Mouse (Mus musculus): Measurements from ENCODE around the gene Slc34a3. TPM values are rescaled to one million over a fixed set of nuclear protein-coding genes. Genes with fewer than 3 reads are reported as not detected.
"Not testable (repeated sequence)": the region's sequence is repeated elsewhere in the genome, so short reads cannot be mapped to it uniquely, and the experiment has no call there.

Slc34a3 gene
- under 1 TPM in 1 of 2 experiments, not detected in 1; 0.95 TPM for total RNA-seq (2021)
- long read RNA-seq, experiment 1 = 0 reads
- long read RNA-seq, experiment 2 = 0 reads

DNA sequence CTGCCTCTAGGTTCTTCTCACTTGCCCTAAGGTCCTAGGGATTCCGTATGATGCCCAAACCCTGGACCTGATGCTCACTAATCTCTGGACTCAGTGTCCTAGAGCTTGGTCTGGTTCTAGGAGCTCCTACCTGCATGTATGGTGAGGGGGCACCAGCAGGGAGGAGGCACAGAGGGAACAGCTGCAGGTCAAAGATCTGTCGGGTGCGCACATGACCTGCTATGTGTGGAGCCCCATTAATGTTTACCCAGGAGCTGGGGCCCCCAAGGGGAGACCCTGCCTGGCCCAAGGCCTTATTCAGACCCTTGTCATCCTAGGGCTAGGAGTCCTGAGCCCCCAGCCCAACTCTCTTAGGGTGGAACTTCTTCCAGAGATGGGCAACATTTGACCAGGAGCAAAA, at the start of gene Slc34a3:
Gene Slc34a3 (minus strand): TSS at position 315 of the 400 bp plus-strand sequence.
- DNase-seq (ENCODE audit: low spot score in 2 of 2) = no peak

DNA sequence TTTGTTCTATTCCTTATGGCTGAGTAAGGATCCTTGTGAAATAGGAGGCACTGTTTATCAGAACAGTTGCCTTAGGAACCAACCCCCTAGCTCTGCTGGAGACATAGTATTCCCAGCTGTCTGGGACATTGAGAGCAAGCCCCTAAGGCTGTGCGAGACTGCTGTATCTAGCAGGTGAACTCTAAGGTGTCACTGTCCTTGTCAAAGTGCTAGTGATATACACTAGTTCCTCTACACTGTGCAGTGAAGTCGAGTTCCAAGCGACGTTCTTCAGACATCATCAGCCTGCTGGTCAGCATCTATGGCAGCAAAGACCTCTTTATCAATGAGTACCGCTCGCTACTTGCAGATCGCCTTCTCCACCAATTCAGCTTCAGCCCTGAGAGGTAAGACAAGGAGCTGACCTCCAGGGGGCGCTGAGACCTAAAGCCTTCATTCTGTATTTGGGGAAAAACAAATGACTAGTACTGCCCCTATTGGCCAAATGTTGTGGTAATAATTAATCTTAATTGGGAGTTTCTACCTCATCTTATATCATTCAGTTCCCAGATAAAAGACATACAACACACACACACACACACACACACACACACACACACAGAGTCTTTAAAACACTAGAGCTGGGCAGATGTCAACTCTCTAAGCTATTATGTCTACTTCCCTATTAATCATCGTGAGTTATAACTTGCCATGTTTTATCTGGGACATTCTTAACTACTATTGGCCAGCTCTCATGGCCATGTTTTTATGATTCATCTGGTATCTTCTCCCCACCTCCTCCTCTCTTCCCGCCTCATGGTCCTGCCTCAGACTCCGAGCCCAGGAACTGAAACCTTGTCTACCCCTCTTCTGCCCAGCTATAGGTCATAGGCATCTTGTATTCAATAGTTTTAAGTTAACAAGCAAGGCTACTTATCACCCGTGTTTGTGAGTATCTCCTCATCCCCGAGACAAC, 45.0 kb upstream of the Slc34a3 start:
- DNase-seq (ENCODE audit: low spot score in 2 of 2) = peak in 1 of 2 experiments; percentile 74

DNA sequence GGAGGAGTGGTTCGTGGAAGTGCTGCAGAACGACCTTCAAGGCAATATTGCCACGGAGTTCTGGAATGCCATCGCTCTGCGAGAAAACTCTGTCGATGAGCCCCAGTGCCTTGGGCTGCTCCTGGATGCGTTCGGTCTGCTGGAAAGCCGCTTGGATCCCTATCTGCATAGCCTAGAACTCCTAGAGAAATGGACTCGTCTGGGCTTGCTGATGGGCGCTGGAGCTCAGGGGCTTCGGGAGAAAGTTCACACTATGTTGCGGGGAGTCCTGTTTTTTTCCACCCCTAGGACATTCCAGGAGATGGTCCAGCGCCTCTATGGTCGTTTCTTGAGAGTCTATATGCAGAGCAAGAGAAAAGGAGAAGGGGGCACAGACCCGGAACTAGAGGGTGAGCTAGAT, 38.8 kb upstream of the Slc34a3 start:
- DNase-seq (ENCODE audit: low spot score in 2 of 2) = no peak

DNA sequence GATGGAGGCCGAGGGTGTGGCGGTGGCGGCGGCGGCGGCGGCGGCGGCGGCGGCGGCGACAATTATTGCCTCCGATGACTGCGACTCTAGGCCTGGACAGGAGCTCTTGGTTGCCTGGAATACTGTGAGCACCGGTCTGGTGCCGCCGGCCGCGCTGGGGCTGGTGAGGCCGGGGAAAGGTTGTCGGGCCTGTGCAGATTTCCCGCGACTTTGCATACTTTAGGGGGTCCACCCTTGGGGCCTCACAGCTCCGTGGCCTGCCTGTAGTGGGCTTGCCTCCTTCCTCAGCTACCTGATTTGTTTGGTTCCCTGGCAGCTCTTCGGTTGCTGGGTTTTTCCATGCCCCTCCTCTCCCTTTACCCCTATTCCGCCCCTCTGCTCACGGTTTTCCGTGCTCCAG, 38.4 kb upstream of the Slc34a3 start:
- DNase-seq (ENCODE audit: low spot score in 2 of 2) = no peak

DNA sequence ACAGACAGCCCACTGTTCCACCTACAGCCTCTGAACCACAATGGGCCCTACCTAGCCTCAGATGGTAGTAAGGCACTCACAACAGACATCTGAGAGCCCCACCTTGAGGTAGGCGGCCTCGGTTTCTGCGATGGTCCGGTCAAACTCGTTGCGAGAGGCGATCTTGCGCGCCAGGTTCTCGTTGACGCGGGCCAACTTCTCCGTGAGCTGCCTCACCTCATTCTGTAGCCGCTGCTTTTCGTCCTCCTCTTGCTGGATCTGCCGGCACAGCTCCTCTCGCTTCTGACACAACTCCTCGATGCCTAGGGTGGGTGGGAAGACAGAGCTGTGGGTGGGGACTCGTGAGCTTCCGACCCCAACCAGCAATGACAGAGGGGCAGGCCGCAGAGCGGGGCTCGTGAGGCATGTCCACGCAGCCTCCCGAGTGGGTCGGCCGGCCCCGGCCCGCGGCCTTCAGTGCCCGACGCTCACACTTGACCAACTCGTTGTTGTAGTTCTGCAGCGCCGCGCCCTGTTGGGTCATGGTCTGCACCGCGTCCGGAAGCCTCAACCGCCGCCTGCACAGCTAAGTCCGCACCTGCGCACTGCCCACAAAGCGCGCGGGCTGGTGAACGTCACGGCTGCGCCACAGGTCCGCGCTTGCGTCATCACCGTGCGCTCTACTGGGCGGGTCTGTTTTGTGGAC, 37.8 kb upstream of the Slc34a3 start, which contains the start of the genes Ssna1 and Anapc2:
Gene Ssna1 (minus strand): TSS at position 612 of the 685 bp plus-strand sequence.
Gene Anapc2 (plus strand): TSS at position 652 of the 685 bp plus-strand sequence.
- DNase-seq (ENCODE audit: low spot score in 2 of 2) = peak; percentile 96 to 98

DNA sequence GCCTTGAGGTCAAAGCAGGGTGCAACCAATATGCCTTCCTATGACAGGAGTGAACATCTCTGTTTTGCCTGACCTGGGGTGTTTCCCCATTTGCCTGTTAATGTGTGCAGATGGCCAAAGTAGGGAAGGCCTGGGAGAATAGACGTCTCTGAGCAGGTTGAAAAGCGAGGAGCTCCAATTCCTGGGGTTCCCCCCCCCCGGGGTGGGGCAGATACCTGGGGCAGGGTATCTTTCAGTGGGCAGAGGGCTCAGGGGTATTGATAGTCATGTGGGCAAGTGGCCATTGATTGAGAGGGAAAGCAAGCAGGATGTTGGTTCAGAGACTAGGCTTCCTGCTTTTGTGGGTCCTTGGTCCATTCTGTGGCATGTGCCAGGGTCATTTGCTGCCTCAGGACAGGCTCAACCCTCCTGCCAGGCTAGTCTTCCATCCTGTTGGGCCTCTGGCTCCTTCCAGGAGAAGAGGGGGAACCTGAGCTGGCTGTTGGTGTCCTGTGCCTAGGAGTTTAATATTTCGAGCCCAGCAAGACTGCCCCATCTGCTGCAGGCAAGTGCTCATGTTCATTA, 33.7 kb upstream of the Slc34a3 start:
- DNase-seq (ENCODE audit: low spot score in 2 of 2) = no peak

DNA sequence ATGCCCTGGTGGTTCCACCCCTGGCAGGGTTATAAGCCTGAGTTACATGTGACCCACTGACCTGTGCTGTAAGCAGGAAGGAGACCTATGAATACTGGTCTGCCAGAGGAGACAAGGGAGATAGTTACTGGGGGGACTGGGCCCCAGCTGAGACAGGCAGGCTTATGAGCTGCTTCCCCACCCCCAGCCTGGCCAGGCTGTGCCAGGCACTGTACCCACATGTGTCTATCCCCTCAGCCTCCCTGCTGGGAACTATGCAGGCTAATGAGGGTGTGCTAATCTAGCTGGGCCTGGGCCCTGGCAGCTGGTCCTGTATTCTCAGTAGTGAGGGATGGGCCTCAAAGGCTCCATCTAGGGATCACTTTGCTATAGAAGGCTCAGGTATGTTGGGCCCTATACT, 33.1 kb upstream of the Slc34a3 start:
- no peak for DNase-seq (ENCODE audit: low spot score in 2 of 2)

DNA sequence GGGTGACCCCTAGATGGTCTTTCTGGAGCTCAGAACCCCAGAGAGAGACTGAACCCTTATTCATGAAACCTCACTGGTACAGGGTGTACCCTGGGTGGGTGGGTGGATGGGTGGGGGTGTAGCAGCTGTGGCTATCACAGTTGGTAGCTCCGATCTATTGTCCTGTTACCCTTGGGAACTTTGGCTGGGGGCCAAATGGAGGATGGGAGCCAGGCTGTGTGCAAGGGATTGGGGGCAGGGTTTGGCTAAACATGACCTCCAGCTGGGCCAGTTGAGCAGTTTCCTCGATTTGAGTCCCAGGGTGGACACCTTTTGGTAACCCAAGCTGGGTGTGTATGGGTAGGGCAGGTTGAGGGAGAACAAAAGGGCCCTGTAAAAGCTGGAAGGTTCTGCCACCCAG, 32.6 kb upstream of the Slc34a3 start:
- DNase-seq (ENCODE audit: low spot score in 2 of 2) = no peak

DNA sequence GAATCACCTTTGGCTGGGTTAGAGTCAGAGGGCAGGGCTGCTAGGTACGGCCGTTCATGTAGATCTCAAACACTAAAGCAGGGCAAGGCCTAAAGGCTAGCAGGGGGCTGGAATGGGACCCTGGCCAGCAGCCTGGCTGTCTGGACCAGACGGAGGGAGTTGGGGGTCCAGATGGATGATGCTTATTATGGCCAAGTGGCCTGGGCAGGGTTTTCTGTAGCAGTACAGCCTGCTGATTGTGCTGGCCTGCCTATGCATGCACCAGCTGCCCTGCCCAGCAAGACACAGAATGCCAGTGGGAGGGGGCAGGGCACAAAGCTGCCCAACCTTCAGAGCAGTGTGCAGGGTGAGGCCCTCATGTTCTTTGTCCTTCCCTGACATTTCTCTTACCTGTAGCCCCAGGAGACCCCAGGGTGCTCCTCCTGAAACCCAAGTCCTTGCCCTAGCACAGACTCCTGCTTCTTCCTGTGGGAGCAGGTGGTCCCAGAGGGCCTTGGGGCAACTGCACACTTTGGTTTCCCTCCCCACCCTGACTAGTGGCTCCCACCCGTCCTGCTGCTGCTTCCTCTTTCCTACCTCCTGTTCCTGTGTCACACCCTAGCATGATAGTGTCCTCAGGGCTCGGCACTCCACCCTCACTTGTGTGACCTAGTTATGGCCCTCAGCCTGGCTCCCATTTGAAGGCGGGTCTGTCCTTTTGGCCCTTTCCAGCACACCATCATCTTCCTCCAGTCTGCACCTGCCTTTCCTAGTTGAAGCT, 31.9 kb upstream of the Slc34a3 start:
- DNase-seq (ENCODE audit: low spot score in 2 of 2) = no peak

DNA sequence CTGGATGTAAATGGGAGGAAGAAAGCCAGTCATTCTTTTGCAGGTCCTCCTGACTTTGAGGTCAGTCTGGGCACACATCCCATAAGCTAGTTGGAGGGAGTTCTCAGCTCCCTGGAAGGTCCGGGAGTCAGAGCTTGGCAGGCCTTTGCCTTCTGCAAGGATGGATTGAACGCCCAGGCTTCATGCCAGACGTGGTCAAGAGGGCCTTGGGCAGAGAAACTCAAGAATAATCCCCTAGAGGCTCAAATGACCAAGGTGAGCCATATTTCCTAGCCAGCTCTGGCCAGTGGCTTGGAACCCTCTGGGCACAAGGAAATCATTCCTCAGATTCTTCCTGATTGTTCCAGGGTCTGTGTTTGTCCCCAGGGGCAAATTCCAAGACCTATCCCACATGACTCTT, 30.7 kb upstream of the Slc34a3 start:
- DNase-seq (ENCODE audit: low spot score in 2 of 2) = no peak

DNA sequence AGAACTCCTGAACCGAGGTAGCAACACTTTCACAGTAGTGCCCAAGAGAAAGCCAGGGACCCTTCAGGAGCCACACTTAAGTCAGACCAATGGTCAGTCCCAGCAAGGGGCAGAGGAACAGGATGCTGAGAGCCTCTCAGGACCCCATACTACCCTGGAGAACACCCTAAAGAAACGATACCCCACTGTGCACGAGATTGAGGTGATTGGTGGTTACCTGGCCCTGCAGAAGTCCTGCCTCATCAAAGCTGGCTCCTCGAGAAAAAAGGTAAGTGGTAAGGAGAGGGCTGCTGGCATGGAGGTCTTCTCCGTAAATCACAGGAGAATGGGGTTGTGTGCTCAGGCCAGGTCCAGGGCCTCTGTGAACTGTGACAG, 30.1 kb upstream of the Slc34a3 start:
- DNase-seq (ENCODE audit: low spot score in 2 of 2) = no peak

DNA sequence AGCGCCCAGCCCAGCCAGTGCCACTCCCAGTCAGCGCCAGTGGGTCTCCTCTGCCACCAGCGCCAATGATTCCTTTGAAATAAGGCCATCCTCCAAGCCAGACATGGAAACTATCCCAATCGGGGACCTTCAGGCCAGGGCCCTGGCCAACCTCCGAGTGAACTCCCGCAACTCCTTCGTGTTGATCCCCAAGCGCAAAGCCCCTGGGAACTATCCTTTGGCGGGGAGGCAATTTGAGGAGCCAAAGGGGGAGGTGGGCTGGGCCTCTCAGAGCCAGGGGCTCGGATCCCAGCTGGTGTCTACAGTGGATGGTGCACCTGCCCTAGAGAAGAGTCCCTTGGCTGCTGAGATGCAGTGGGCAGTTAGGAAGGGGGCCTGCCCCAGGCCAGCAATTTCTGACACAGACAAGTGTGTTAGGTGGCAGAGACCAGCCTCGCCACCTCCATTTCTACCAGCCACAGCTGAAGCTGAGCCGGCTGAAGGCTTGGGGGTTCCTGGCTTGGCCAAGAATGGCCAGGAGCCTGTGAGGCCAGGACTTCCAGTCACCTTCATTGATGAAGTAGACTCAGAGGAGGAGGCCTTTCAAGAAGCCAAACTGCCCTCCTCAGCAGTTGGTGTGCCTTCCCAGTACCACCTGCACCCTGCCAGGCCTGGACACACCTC, 29.6 kb upstream of the Slc34a3 start:
- no peak for DNase-seq (ENCODE audit: low spot score in 2 of 2)

DNA sequence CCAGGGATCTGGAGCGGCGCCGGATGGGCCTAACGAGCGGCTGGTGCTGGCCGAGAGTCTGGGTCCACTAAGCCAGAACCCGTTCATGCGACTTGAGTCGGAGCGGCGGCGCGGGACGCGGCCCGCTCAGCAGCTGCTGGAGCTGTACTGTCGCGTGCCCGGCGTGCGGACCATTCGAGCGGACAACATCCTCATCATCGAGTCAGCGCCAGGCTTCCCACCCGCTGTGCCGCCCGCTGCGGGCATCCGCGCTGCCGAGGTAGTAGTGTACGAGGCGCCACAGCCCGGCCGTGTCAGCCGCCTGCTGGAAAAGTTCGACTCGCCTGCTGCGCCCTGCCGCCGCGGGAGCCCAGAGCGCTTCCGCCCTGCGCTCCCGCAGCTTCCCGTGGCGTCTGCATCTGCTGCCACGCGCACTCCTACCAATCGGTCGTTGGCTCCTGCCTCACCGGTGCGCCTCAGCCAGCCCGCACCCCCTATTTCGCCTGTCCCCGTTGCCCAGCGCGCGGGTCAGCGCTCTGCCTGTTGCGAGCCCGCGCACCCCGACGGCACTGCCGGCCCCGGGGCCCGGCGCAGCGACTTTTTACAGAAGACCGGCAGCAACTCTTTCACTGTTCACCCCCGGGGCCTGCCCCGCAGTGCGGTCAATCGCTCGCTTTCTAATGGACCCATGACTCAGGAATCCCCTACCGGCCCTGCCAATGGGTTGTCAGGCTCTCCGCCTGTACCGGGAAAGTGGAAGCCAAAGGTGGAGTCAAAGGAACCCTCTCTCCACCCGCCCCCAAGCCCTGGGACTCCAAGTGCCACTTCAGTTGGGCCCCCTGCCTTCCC, 28.8 kb upstream of the Slc34a3 start:
- DNase-seq (ENCODE audit: low spot score in 2 of 2) = no peak

DNA sequence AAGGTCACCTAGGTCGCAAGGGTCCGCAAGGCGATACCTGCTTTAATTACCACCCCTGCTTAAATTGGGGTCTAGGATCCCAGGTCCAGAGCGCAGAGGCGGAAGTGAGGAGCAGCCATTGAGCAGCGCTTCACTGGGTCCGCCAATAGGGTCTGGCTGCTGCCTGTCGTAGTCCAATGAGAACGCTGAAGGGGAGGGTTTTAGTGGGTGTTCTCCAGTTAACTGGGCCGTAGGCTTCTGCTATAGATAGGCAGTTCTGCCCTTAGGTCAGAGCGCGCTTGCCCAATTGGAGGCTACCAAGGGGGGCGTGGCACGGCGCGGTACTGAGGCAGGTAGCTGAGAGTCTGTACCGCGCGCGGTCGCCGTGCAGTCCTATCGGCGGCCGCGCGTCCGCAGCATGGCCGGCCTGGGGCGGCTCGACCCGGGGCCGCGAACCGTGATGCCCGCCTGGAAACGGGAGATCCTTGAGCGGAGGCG, 28.2 kb upstream of the Slc34a3 start, which contains the start of gene Tprn:
Gene Tprn (plus strand): TSS at position 328 of the 477 bp plus-strand sequence.
- DNase-seq (ENCODE audit: low spot score in 2 of 2) = peak; percentile 80 to 91

DNA sequence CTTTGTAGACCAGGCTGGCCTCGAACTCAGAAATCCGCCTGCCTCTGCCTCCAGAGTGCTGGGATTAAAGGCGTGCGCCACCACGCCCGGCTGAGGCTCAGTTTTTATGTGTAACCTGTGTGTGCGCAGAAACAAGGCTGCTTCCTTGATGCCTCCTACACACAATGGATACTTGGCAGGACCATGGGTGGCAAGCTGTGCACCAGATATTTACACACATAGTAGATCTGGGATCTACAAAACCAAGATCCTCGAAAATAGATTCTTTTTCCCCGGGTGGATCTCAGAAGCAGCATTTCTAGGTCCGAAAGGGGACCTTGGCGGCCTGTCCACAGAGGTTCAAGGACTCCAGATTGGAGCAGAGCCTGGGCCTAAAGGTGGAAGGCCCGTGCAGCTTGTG, 27.7 kb upstream of the Slc34a3 start:
- DNase-seq (ENCODE audit: low spot score in 2 of 2) = no peak

DNA sequence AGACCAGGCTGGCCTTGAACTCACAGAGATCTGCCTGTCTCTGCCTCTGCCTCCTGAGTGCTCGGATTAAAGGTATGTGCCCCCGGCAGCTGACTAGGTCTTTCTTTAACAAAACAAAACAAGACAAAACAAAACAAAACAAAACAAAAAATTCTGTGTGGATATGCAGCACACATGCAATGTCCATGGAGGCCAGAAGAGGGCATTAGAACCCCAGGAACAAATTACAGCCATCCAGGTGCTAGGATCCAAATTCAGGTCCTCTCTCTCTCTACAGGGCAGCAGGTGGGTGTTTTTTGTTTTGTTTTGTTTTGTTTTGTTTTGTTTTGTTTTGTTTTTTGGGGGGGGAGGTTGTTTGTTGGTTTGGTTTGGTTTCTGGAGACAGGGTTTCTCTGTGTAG, 24.7 kb upstream of the Slc34a3 start:
- DNase-seq (ENCODE audit: low spot score in 2 of 2) = no peak

DNA sequence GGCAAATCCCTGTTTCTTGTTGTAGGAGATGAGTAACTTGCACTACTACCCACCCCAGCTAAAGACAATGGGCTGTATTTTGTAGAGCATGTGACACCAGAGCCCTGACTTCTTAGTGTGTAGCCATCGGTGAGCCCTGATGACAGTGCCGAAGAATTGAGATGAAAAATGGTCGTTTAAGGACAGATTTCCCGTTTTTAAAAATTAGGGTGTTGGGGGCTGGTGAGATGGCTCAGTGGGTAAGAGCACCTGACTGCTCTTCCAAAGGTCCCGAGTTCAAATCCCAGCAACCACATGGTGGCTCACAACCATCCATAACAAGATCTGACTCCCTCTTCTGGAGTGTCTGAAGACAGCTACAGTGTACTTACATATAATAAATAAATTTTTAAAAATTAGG, 23.1 kb upstream of the Slc34a3 start:
- DNase-seq (ENCODE audit: low spot score in 2 of 2) = not testable (repeated sequence)

DNA sequence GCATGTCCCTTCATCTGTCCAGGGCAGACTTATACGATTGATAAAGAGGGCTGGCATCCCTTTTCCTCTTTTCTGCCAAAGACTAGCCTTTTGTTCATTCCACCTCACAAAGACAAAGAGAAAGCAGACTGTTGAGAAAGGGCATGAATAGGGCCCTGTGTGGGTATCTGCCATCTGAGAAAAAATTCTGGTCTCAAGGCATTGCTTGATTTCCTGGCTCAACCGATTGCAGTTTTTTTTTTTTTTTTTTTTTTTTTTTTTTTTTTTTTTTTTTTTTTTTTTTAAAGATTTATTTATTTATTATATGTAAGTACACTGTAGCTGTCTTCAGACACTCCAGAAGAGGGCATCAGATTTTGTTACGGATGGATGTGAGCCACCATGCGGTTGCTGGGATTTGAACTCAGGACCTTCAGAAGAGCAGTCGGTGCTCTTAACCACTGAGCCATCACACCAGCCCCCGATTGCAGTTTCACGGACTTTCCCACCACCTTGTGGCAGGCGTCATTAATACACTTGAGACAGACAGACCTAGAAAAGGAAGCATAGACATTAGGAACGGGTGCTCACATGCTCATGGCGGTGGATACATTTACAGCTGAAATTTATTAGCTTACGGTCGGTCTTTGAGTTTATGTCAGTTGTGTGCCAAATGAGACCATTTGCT, 22.4 kb upstream of the Slc34a3 start:
- DNase-seq (ENCODE audit: low spot score in 2 of 2) = not testable (repeated sequence)

DNA sequence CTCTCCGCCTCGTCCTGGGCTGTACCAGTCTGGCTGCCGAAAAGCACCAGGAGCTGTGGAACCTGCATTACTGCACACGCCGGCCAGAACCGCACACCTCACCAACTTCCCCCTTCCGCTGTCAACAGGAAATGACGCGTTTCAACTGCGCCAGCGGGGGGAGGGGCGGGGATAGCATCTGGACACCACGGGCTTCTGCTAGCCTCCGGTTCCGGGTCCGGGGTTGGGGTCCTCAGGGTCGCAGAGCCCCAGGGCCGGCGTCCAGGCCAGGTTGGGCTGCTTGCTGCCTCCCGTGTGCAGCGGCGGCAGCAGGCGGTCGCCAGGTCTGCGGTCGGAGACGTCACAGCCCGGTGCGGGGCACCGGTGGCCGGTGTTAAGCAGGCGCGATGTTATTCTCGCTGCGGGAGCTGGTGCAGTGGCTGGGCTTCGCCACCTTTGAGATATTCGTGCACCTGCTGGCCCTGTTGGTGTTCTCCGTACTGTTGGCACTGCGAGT, 21.2 kb upstream of the Slc34a3 start, which contains the start of gene Tmem203:
Gene Tmem203 (plus strand): TSS at position 156 of the 496 bp plus-strand sequence.
- peak; percentile 63 to 79 for DNase-seq (ENCODE audit: low spot score in 2 of 2)

Data from adrenal gland, postnatal 4 days (tissue).